Mouse (Mus musculus) liver, postnatal 0 days (tissue): ENCODE measurements at regions not wholly inside any gene's neighbourhood (a gene's known extent, or its start where the extent isn't known, plus 50 kb on each side); places are given as distances from the start of the nearest gene placed in this dataset.

ENCODE experiments used
- CTCF ChIP-seq: sonication (generic); IDR thresholded peaks from 2 replicates; pipeline ENCODE4 v1.5.1; 2016; ENCODE audit warnings: antibody characterized with exemption, low read depth
- EP300 ChIP-seq: IDR thresholded peaks from 2 replicates; pipeline ENCODE4 v1.6.1; 2016; ENCODE audit warnings: antibody characterized with exemption, low read depth, mild to moderate bottlenecking

- TF ChIP-seq CTCF (no peak), EP300 (no peak)
These were observed 73.2 kb upstream of the Rhobtb1 start for GRCm38 (mm10) chr10:69078008-69078407.
